Mouse (Mus musculus): ENCODE results near the gene Patz1. TPM values are rescaled to one million over a fixed set of nuclear protein-coding genes. Genes with fewer than 3 reads are reported as not detected.

Gene Patz1
- polyA plus RNA-seq, 1 experiment = 53.9 TPM

GRCm38 (mm10) chr11:3334141-3334710 is 45.6 kb downstream of the Patz1 start:
- TF ChIP-seq CTCF (IDR thresholded peaks at IDR 0.05; ENCODE audit: control insufficient read depth, insufficient read depth, low read length) (no peak), POLR2A (IDR thresholded peaks at IDR 0.05; ENCODE audit: borderline replicate concordance, control insufficient read depth, low read depth, low read length) (no peak)
- H3K4me1 ChIP-seq (ENCODE audit: control insufficient read depth, insufficient read depth, low read length) = peaks cover 10% of the 10 kb centered on the region; the same call in 1 of the 2 replicates
- H3K4me3 ChIP-seq (replicated peaks; ENCODE audit: control insufficient read depth, low read depth, low read length) = no peak overlapping the region
- H3K27ac ChIP-seq (ENCODE audit: control insufficient read depth, insufficient read depth, low read depth, low read length, poor library complexity) = no peak overlapping the region
- WGBS = 68% methylated on average over 11 of the region's 11 CpGs

GRCm38 (mm10) chr11:3334711-3335316 is 46.1 kb downstream of the Patz1 start:
- TF ChIP-seq CTCF (IDR thresholded peaks at IDR 0.05; ENCODE audit: control insufficient read depth, insufficient read depth, low read length) (no peak), POLR2A (IDR thresholded peaks at IDR 0.05; ENCODE audit: borderline replicate concordance, control insufficient read depth, low read depth, low read length) (peak; percentile 29; the same call in 1 of the 2 replicates)
- Histone ChIP-seq H3K4me1 (ENCODE audit: control insufficient read depth, insufficient read depth, low read length) (peaks cover 13% of the 10 kb centered on the region; the same call in 1 of the 2 replicates), H3K27ac (ENCODE audit: control insufficient read depth, insufficient read depth, low read depth, low read length, poor library complexity) (peak overlapping the region; percentile 76), H3K4me3 (replicated peaks; ENCODE audit: control insufficient read depth, low read depth, low read length) (no peak overlapping the region)
- WGBS = 13% methylated on average over 9 of the region's 9 CpGs

GRCm38 (mm10) chr11:3335651-3336216 is 47.1 kb downstream of the Patz1 start:
- Histone ChIP-seq H3K4me3 (replicated peaks; ENCODE audit: control insufficient read depth, low read depth, low read length) (peak overlapping the region; percentile 44), H3K27ac (ENCODE audit: control insufficient read depth, insufficient read depth, low read depth, low read length, poor library complexity) (peak overlapping the region; percentile 80), H3K4me1 (ENCODE audit: control insufficient read depth, insufficient read depth, low read length) (peaks cover 11% of the 10 kb centered on the region; the same call in 1 of the 2 replicates)
- TF ChIP-seq CTCF (IDR thresholded peaks at IDR 0.05; ENCODE audit: control insufficient read depth, insufficient read depth, low read length) (no peak), POLR2A (IDR thresholded peaks at IDR 0.05; ENCODE audit: borderline replicate concordance, control insufficient read depth, low read depth, low read length) (no peak)
- WGBS = 2% methylated on average over 11 of the region's 11 CpGs

GRCm38 (mm10) chr11:3336602-3337001 is 47.9 kb downstream of the Patz1 start:
- TF ChIP-seq POLR2A (IDR thresholded peaks at IDR 0.05; ENCODE audit: borderline replicate concordance, control insufficient read depth, low read depth, low read length) = no peak
- no peak for TF ChIP-seq CTCF (IDR thresholded peaks at IDR 0.05; ENCODE audit: control insufficient read depth, insufficient read depth, low read length)
- H3K4me1 ChIP-seq (ENCODE audit: control insufficient read depth, insufficient read depth, low read length) = peaks cover 11% of the 10 kb centered on the region; the same call in 1 of the 2 replicates
- whole genome bisulfite sequencing = 66% methylated on average over 3 of the region's 3 CpGs
- peak overlapping the region; percentile 80 for H3K27ac ChIP-seq (ENCODE audit: control insufficient read depth, insufficient read depth, low read depth, low read length, poor library complexity)
- H3K4me3 ChIP-seq (replicated peaks; ENCODE audit: control insufficient read depth, low read depth, low read length) = no peak overlapping the region

GRCm38 (mm10) chr11:3337173-3337955 is 48.7 kb downstream of the Patz1 start:
- no peak overlapping the region for H3K4me3 ChIP-seq (replicated peaks; ENCODE audit: control insufficient read depth, low read depth, low read length)
- no peak overlapping the region for H3K27ac ChIP-seq (ENCODE audit: control insufficient read depth, insufficient read depth, low read depth, low read length, poor library complexity)
- TF ChIP-seq POLR2A (IDR thresholded peaks at IDR 0.05; ENCODE audit: borderline replicate concordance, control insufficient read depth, low read depth, low read length) (no peak), CTCF (IDR thresholded peaks at IDR 0.05; ENCODE audit: control insufficient read depth, insufficient read depth, low read length) (no peak)
- 65% methylated on average over 12 of the region's 12 CpGs for WGBS
- H3K4me1 ChIP-seq (ENCODE audit: control insufficient read depth, insufficient read depth, low read length) = peaks cover 11% of the 10 kb centered on the region; the same call in 1 of the 2 replicates

- no peak overlapping the region for H3K4me3 ChIP-seq (replicated peaks; ENCODE audit: control insufficient read depth, low read depth, low read length)
- WGBS = 68% methylated on average over 5 of the region's 5 CpGs
- peaks cover 9% of the 10 kb centered on the region; the same call in 1 of the 2 replicates for H3K4me1 ChIP-seq (ENCODE audit: control insufficient read depth, insufficient read depth, low read length)
- TF ChIP-seq POLR2A (IDR thresholded peaks at IDR 0.05; ENCODE audit: borderline replicate concordance, control insufficient read depth, low read depth, low read length) = no peak
- no peak for TF ChIP-seq CTCF (IDR thresholded peaks at IDR 0.05; ENCODE audit: control insufficient read depth, insufficient read depth, low read length)
- H3K27ac ChIP-seq (ENCODE audit: control insufficient read depth, insufficient read depth, low read depth, low read length, poor library complexity) = no peak overlapping the region
These were observed 49.3 kb downstream of the Patz1 start for GRCm38 (mm10) chr11:3337961-3338360.

GRCm38 (mm10) chr11:3341476-3341875 is 52.8 kb downstream of the Patz1 start:
- Histone ChIP-seq H3K27ac (ENCODE audit: control insufficient read depth, insufficient read depth, low read depth, low read length, poor library complexity) (no peak overlapping the region), H3K4me1 (ENCODE audit: control insufficient read depth, insufficient read depth, low read length) (peaks cover 2% of the 10 kb centered on the region; the same call in 1 of the 2 replicates), H3K4me3 (replicated peaks; ENCODE audit: control insufficient read depth, low read depth, low read length) (no peak overlapping the region)
- whole genome bisulfite sequencing = 85% methylated on average over 5 of the region's 5 CpGs
- TF ChIP-seq CTCF (IDR thresholded peaks at IDR 0.05; ENCODE audit: control insufficient read depth, insufficient read depth, low read length) (no peak), POLR2A (IDR thresholded peaks at IDR 0.05; ENCODE audit: borderline replicate concordance, control insufficient read depth, low read depth, low read length) (no peak)

GRCm38 (mm10) chr11:3344916-3345315 is 56.2 kb downstream of the Patz1 start:
- H3K4me1 ChIP-seq (ENCODE audit: control insufficient read depth, insufficient read depth, low read length) = no peaks in the 10 kb centered on the region; the same call in 1 of the 2 replicates
- no peak overlapping the region for H3K4me3 ChIP-seq (replicated peaks; ENCODE audit: control insufficient read depth, low read depth, low read length)
- no peak for TF ChIP-seq CTCF (IDR thresholded peaks at IDR 0.05; ENCODE audit: control insufficient read depth, insufficient read depth, low read length)
- no peak for TF ChIP-seq POLR2A (IDR thresholded peaks at IDR 0.05; ENCODE audit: borderline replicate concordance, control insufficient read depth, low read depth, low read length)
- WGBS = 80% methylated on average over 3 of the region's 3 CpGs
- no peak overlapping the region for H3K27ac ChIP-seq (ENCODE audit: control insufficient read depth, insufficient read depth, low read depth, low read length, poor library complexity)
